Mouse (Mus musculus): ENCODE measurements around the gene Cyp4f15. TPM values are rescaled to one million over a fixed set of nuclear protein-coding genes. Genes with fewer than 3 reads are reported as not detected.

Cyp4f15 gene
- total and polyA plus RNA-seq, 3 experiments = not detected

DNA sequence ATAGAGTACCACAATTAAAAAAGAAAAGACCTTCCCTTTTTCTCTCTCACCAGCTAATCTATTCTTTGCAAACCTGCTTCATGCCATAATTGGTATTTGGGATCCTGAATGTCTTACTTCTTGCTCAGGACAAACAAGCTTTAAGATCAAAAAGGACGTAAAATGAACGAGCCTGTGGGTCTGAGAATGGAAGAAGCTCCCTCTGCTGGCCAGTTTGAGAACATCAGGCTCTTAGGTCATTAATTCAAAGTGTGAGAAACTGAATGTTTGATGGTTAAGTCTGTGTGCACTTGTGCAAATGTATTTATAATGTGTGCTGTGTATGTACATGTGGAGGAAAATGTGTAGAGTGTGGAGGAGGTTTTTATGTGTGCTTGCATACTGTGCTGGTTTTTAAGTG is 5.0 kb upstream of the Cyp4f15 start (continued):
- TF ChIP-seq ETS1 (IDR thresholded peaks at IDR 0.05; ENCODE audit: low read depth, low read length) = no peak
- TF ChIP-seq SMC3 (IDR thresholded peaks at IDR 0.05; ENCODE audit: low read depth, low read length) = peak; percentile 90

DNA sequence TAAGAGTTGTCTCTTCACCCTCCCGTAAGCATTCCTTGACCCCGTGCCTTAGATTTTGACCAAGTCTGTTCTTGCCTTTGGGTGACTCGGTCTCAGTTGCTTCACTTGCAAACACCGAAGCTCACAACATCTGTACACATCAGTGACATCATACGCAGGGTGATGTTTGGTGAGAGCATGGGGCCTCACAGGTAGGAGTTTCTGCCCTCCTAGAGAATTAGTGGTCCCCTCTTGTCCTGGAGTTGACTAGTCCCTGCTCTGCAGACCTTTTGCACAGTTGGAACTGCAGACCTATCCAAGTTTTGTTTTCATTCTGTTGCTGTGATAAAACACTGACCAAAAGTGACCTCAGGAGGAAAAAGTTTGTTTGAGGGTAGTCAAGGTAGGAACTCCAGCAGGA is 1.3 kb downstream of the Cyp4f15 start:
- no peak overlapping the region for H3K4me3 ChIP-seq (ENCODE audit: control insufficient read depth in 1 of 2, insufficient read depth in 1 of 2, low read depth in 2 of 2, low read length in 2 of 2)
- H3K79me2 ChIP-seq (ENCODE audit: control insufficient read depth, insufficient read depth, low read length, poor library complexity) = no peaks in the 10 kb centered on the region
- no peak for DNase-seq (ENCODE audit: low read depth, low spot score)
- no peak overlapping the region for H3K9ac ChIP-seq (ENCODE audit: control insufficient read depth, low read depth, low read length, poor library complexity, severe bottlenecking)
- TF ChIP-seq E2F4 (IDR thresholded peaks at IDR 0.05; ENCODE audit: borderline replicate concordance, low read depth, low read length) (no peak), CHD2 (IDR thresholded peaks at IDR 0.05; ENCODE audit: low read length) (no peak), BHLHE40 (IDR thresholded peaks at IDR 0.05; ENCODE audit: borderline replicate concordance, low read depth, low read length) (no peak), SMC3 (IDR thresholded peaks at IDR 0.05; ENCODE audit: low read depth, low read length) (no peak), UBTF (IDR thresholded peaks at IDR 0.05; ENCODE audit: borderline replicate concordance, insufficient read depth, low read depth, low read length) (no peak), MAX (IDR thresholded peaks at IDR 0.05; ENCODE audit: low read length) (no peak), POLR2A (IDR thresholded peaks at IDR 0.05; ENCODE audit: control insufficient read depth in 1 of 2, insufficient read depth in 1 of 2, low read depth in 1 of 2, low read length in 2 of 2, poor library complexity in 1 of 2) (no peak), TBP (IDR thresholded peaks at IDR 0.05; ENCODE audit: low read depth, low read length) (no peak), ZKSCAN1 (IDR thresholded peaks at IDR 0.05; ENCODE audit: low read depth, low read length) (no peak), MAZ (IDR thresholded peaks at IDR 0.05; ENCODE audit: low read depth, low read length) (no peak), EP300 (IDR thresholded peaks at IDR 0.05; ENCODE audit: low read depth in 1 of 2, low read length in 2 of 2) (no peak), POLR2AphosphoS5 (IDR thresholded peaks at IDR 0.05; ENCODE audit: borderline replicate concordance, low read depth, low read length) (no peak), JUND (IDR thresholded peaks at IDR 0.05; ENCODE audit: low read depth, low read length) (no peak), MEF2A (IDR thresholded peaks at IDR 0.05; ENCODE audit: extremely low read depth, insufficient replicate concordance, low read depth, low read length, poor library complexity, severe bottlenecking) (no peak), ELF1 (IDR thresholded peaks at IDR 0.05; ENCODE audit: low read depth, low read length) (no peak), CHD1 (IDR thresholded peaks at IDR 0.05; ENCODE audit: low read depth, low read length) (no peak)
- H3K27me3 ChIP-seq (ENCODE audit: control insufficient read depth in 1 of 2, insufficient read depth in 2 of 2, low read length in 2 of 2) = peaks cover 0 to 2% of the 10 kb centered on the region in 2 experiments; a peak in 2 of 4 replicates
- no peaks in the 10 kb centered on the region for H3K9me3 ChIP-seq (replicated peaks; ENCODE audit: insufficient read depth, low read length)
- no peaks in the 10 kb centered on the region for H3K4me1 ChIP-seq (ENCODE audit: control insufficient read depth in 1 of 2, insufficient read depth in 2 of 2, low read length in 2 of 2)
- no peak overlapping the region for H3K27ac ChIP-seq (ENCODE audit: control insufficient read depth, low read depth, low read length)
- no peaks in the 10 kb centered on the region for H3K36me3 ChIP-seq (ENCODE audit: control insufficient read depth in 1 of 2, insufficient read depth in 2 of 2, low read length in 2 of 2)

GRCm38 (mm10) chr17:32690959-32691358 is 5.5 kb downstream of the Cyp4f15 start:
- Histone ChIP-seq H3K27me3 (ENCODE audit: control insufficient read depth in 1 of 2, insufficient read depth in 2 of 2, low read length in 2 of 2) (peaks cover 0 to 2% of the 10 kb centered on the region in 2 experiments; a peak in 2 of 4 replicates), H3K36me3 (ENCODE audit: control insufficient read depth in 1 of 2, insufficient read depth in 2 of 2, low read length in 2 of 2) (no peaks in the 10 kb centered on the region), H3K4me3 (ENCODE audit: control insufficient read depth in 1 of 2, insufficient read depth in 1 of 2, low read depth in 2 of 2, low read length in 2 of 2) (no peak overlapping the region), H3K27ac (ENCODE audit: control insufficient read depth, low read depth, low read length) (no peak overlapping the region), H3K9ac (ENCODE audit: control insufficient read depth, low read depth, low read length, poor library complexity, severe bottlenecking) (no peak overlapping the region), H3K4me1 (ENCODE audit: control insufficient read depth in 1 of 2, insufficient read depth in 2 of 2, low read length in 2 of 2) (no peaks in the 10 kb centered on the region), H3K9me3 (replicated peaks; ENCODE audit: insufficient read depth, low read length) (no peaks in the 10 kb centered on the region), H3K79me2 (ENCODE audit: control insufficient read depth, insufficient read depth, low read length, poor library complexity) (no peaks in the 10 kb centered on the region)
- TF ChIP-seq POLR2AphosphoS5 (IDR thresholded peaks at IDR 0.05; ENCODE audit: borderline replicate concordance, low read depth, low read length) (no peak), UBTF (IDR thresholded peaks at IDR 0.05; ENCODE audit: borderline replicate concordance, insufficient read depth, low read depth, low read length) (no peak), MEF2A (IDR thresholded peaks at IDR 0.05; ENCODE audit: extremely low read depth, insufficient replicate concordance, low read depth, low read length, poor library complexity, severe bottlenecking) (no peak), TAL1 (IDR thresholded peaks at IDR 0.05; ENCODE audit: low read length) (no peak), MXI1 (IDR thresholded peaks at IDR 0.05; ENCODE audit: low read depth, low read length) (no peak), TBP (IDR thresholded peaks at IDR 0.05; ENCODE audit: low read depth, low read length) (no peak), MAZ (IDR thresholded peaks at IDR 0.05; ENCODE audit: low read depth, low read length) (no peak), GATA1 (IDR thresholded peaks at IDR 0.05; ENCODE audit: low read depth, low read length) (no peak), POLR2A (IDR thresholded peaks at IDR 0.05; ENCODE audit: control insufficient read depth in 1 of 2, insufficient read depth in 1 of 2, low read depth in 1 of 2, low read length in 2 of 2, poor library complexity in 1 of 2) (no peak), JUND (IDR thresholded peaks at IDR 0.05; ENCODE audit: low read depth, low read length) (no peak), ZNF384 (IDR thresholded peaks at IDR 0.05; ENCODE audit: low read depth, low read length) (no peak)
- no peak for DNase-seq (ENCODE audit: low read depth, low spot score)
